Mouse (Mus musculus) heart, embryonic 12.5 days (tissue): ENCODE results near the gene Tmem259. TPM values are rescaled to one million over a fixed set of nuclear protein-coding genes. Genes with fewer than 3 reads are reported as not detected.

Source experiments
- ATAC-seq: fragments of 200-750 bp; cut with Nextera tagmentation; 2 replicates; pipeline ENCODE4 v1.8.0; 2017; ENCODE audit warnings: moderate TSS enrichment, moderate library complexity; ENCODE audit not compliant: insufficient number of reproducible peaks, low FRiP score
- H3K27ac ChIP-seq: fragments of 300-500 bp; sonication (generic); 2 replicates; pipeline ENCODE4 v1.5.1; 2016; ENCODE audit warnings: mild to moderate bottlenecking, moderate library complexity; ENCODE audit not compliant: poor library complexity, severe bottlenecking
- H3K27me3 ChIP-seq: fragments of 300-500 bp; sonication (generic); replicated peaks from 2 replicates; pipeline ENCODE4 v1.6.1; 2016; ENCODE audit warnings: mild to moderate bottlenecking, moderate library complexity
- H3K36me3 ChIP-seq: fragments of 300-500 bp; sonication (generic); 2 replicates; pipeline ENCODE4 v1.6.1; 2016; ENCODE audit warnings: mild to moderate bottlenecking, moderate library complexity
- H3K4me1 ChIP-seq: fragments of 300-500 bp; sonication (generic); replicated peaks from 2 replicates; pipeline ENCODE4 v1.6.1; 2016; ENCODE audit warnings: mild to moderate bottlenecking
- H3K4me2 ChIP-seq: fragments of 300-500 bp; sonication (generic); 2 replicates; pipeline ENCODE4 v1.6.1; 2016; ENCODE audit warnings: mild to moderate bottlenecking, moderate library complexity
- H3K4me3 ChIP-seq: fragments of 300-500 bp; sonication (generic); 2 replicates; pipeline ENCODE4 v1.5.1; 2016; ENCODE audit warnings: mild to moderate bottlenecking
- H3K9ac ChIP-seq: fragments of 300-500 bp; sonication (generic); 2 replicates; pipeline ENCODE4 v1.6.1; 2016; ENCODE audit warnings: mild to moderate bottlenecking, moderate library complexity
- H3K9me3 ChIP-seq: fragments of 300-500 bp; sonication (generic); replicated peaks from 2 replicates; pipeline ENCODE4 v1.6.1; 2016; ENCODE audit warnings: mild to moderate bottlenecking, moderate library complexity
- WGBS: fragments of 180-500 bp; shearing (Covaris S2); methylation state at CpG from one replicate; pipeline ENCODE4 v1.1.7; 2016; 5-methylcytosine and 5-hydroxymethylcytosine counted together
- polyA plus RNA-seq: library from polyadenylated mRNA; unstranded; fragments of >200 nt; fragmentation: Nextera tagmentation; extraction: Ambion mirVana; gene quantifications from 2 replicates; pipeline ENCODE4 v1.2.1, GENCODE M21; 2016

Gene Tmem259
- polyA plus RNA-seq, 1 experiment from 2014 or later = 20.8 TPM

- ATAC-seq = no peak
- Histone ChIP-seq H3K9me3 (no peaks in the 10 kb centered on the region), H3K36me3 (peaks cover 17% of the 10 kb centered on the region; the same call in 1 of the 2 replicates), H3K27me3 (no peaks in the 10 kb centered on the region), H3K4me2 (no peak overlapping the region), H3K27ac (no peak overlapping the region), H3K9ac (no peak overlapping the region), H3K4me3 (no peak overlapping the region), H3K4me1 (peaks cover 17% of the 10 kb centered on the region)
- WGBS = 84% methylated on average over 5 of the region's 5 CpGs
Observed at GRCm38 (mm10) chr10:80023758-80024157, 39.6 kb upstream of the Tmem259 start.

GRCm38 (mm10) chr10:80022806-80023205 is 38.7 kb upstream of the Tmem259 start:
- no peak overlapping the region for H3K9ac ChIP-seq
- peaks cover 21% of the 10 kb centered on the region for H3K4me1 ChIP-seq
- H3K27ac ChIP-seq = no peak overlapping the region
- no peaks in the 10 kb centered on the region for H3K9me3 ChIP-seq
- H3K36me3 ChIP-seq = peaks cover 17% of the 10 kb centered on the region; the same call in 1 of the 2 replicates
- no peak overlapping the region for H3K4me2 ChIP-seq
- WGBS = 93% methylated on average over 8 of the region's 8 CpGs
- peaks cover 1% of the 10 kb centered on the region; the same call in 1 of the 2 replicates for H3K27me3 ChIP-seq
- no peak for ATAC-seq
- H3K4me3 ChIP-seq = no peak overlapping the region

GRCm38 (mm10) chr10:80022164-80022563 is 38.0 kb upstream of the Tmem259 start:
- Histone ChIP-seq H3K27me3 (peaks cover 6% of the 10 kb centered on the region; the same call in 1 of the 2 replicates), H3K4me3 (no peak overlapping the region), H3K9me3 (no peaks in the 10 kb centered on the region), H3K4me1 (peaks cover 21% of the 10 kb centered on the region), H3K4me2 (no peak overlapping the region), H3K27ac (no peak overlapping the region), H3K9ac (no peak overlapping the region), H3K36me3 (peaks cover 17% of the 10 kb centered on the region; the same call in 1 of the 2 replicates)
- WGBS = 91% methylated on average over 12 of the region's 12 CpGs
- ATAC-seq = no peak

- H3K4me1 ChIP-seq = peaks cover 24% of the 10 kb centered on the region
- peaks cover 13% of the 10 kb centered on the region; the same call in 1 of the 2 replicates for H3K36me3 ChIP-seq
- no peak for ATAC-seq
- WGBS = 89% methylated on average over 13 of the region's 13 CpGs
- H3K9me3 ChIP-seq = no peaks in the 10 kb centered on the region
- no peak overlapping the region for H3K4me2 ChIP-seq
- H3K9ac ChIP-seq = no peak overlapping the region
- H3K27ac ChIP-seq = no peak overlapping the region
- peaks cover 6% of the 10 kb centered on the region; the same call in 1 of the 2 replicates for H3K27me3 ChIP-seq
- no peak overlapping the region for H3K4me3 ChIP-seq
Observed at GRCm38 (mm10) chr10:80021320-80021641, 37.2 kb upstream of the Tmem259 start.

- Histone ChIP-seq H3K4me1 (peaks cover 28% of the 10 kb centered on the region), H3K4me2 (peak overlapping the region; percentile 62), H3K4me3 (peak overlapping the region; percentile 30; the same call in 1 of the 2 replicates), H3K36me3 (peaks cover 13% of the 10 kb centered on the region; the same call in 1 of the 2 replicates), H3K27me3 (peaks cover 9% of the 10 kb centered on the region), H3K9ac (0 out of 2 replicates have a peak overlapping the region, but pooled peaks have one; percentile 53), H3K27ac (no peak overlapping the region), H3K9me3 (no peaks in the 10 kb centered on the region)
- no peak for ATAC-seq
- WGBS = 80% methylated on average over 18 of the region's 18 CpGs
Observed at GRCm38 (mm10) chr10:80020603-80021319, 36.6 kb upstream of the Tmem259 start.

- WGBS = 32% methylated on average over 11 of the region's 11 CpGs
- Histone ChIP-seq H3K9me3 (no peaks in the 10 kb centered on the region), H3K4me1 (peaks cover 29% of the 10 kb centered on the region), H3K9ac (peak overlapping the region; percentile 53; the same call in 1 of the 2 replicates), H3K27me3 (peaks cover 14% of the 10 kb centered on the region), H3K4me2 (peak overlapping the region; percentile 62), H3K27ac (0 out of 2 replicates have a peak overlapping the region, but pooled peaks have one; percentile 41), H3K36me3 (peaks cover 13% of the 10 kb centered on the region; the same call in 1 of the 2 replicates), H3K4me3 (peak overlapping the region; percentile 30)
- ATAC-seq = no peak
Observed at GRCm38 (mm10) chr10:80020191-80020590, 36.1 kb upstream of the Tmem259 start.

- WGBS = 8% methylated on average over 20 of the region's 20 CpGs
- peak; percentile 70 for ATAC-seq
- Histone ChIP-seq H3K27ac (peak overlapping the region; percentile 41), H3K4me3 (peak overlapping the region; percentile 30), H3K27me3 (peaks cover 20% of the 10 kb centered on the region), H3K9ac (peak overlapping the region; percentile 53), H3K4me1 (peaks cover 29% of the 10 kb centered on the region), H3K36me3 (peaks cover 10% of the 10 kb centered on the region; the same call in 1 of the 2 replicates), H3K4me2 (peak overlapping the region; percentile 62), H3K9me3 (no peaks in the 10 kb centered on the region)
Observed at GRCm38 (mm10) chr10:80019471-80020131, 35.5 kb upstream of the Tmem259 start.

- H3K27ac ChIP-seq = peak overlapping the region; percentile 41
- peaks cover 29% of the 10 kb centered on the region for H3K4me1 ChIP-seq
- WGBS = 1% methylated on average over 15 of the region's 15 CpGs
- peak; percentile 69; the same call in 1 of the 2 replicates for ATAC-seq
- H3K9me3 ChIP-seq = no peaks in the 10 kb centered on the region
- peak overlapping the region; percentile 62 for H3K4me2 ChIP-seq
- peaks cover 10% of the 10 kb centered on the region; the same call in 1 of the 2 replicates for H3K36me3 ChIP-seq
- H3K27me3 ChIP-seq = peaks cover 28% of the 10 kb centered on the region
- peak overlapping the region; percentile 30 for H3K4me3 ChIP-seq
- 0 out of 2 replicates have a peak overlapping the region, but pooled peaks have one; percentile 5 for H3K9ac ChIP-seq
Observed at GRCm38 (mm10) chr10:80018739-80019297, 34.7 kb upstream of the Tmem259 start.

GRCm38 (mm10) chr10:80017771-80018170 is 33.6 kb upstream of the Tmem259 start:
- no peak overlapping the region for H3K4me3 ChIP-seq
- peaks cover 10% of the 10 kb centered on the region; the same call in 1 of the 2 replicates for H3K36me3 ChIP-seq
- H3K4me1 ChIP-seq = peaks cover 29% of the 10 kb centered on the region
- ATAC-seq = no peak
- no peaks in the 10 kb centered on the region for H3K9me3 ChIP-seq
- WGBS = 77% methylated on average over 14 of the region's 14 CpGs
- peaks cover 39% of the 10 kb centered on the region for H3K27me3 ChIP-seq
- H3K27ac ChIP-seq = no peak overlapping the region
- H3K9ac ChIP-seq = no peak overlapping the region
- H3K4me2 ChIP-seq = peak overlapping the region; percentile 23; the same call in 1 of the 2 replicates

- Histone ChIP-seq H3K4me2 (peak overlapping the region; percentile 23; the same call in 1 of the 2 replicates), H3K27ac (no peak overlapping the region), H3K27me3 (peaks cover 42% of the 10 kb centered on the region), H3K9ac (no peak overlapping the region), H3K36me3 (peaks cover 6% of the 10 kb centered on the region; the same call in 1 of the 2 replicates), H3K9me3 (no peaks in the 10 kb centered on the region), H3K4me1 (peaks cover 29% of the 10 kb centered on the region), H3K4me3 (no peak overlapping the region)
- ATAC-seq = no peak
- WGBS = 71% methylated on average over 3 of the region's 3 CpGs
Observed at GRCm38 (mm10) chr10:80017361-80017760, 33.2 kb upstream of the Tmem259 start.

GRCm38 (mm10) chr10:80016931-80017330 is 32.8 kb upstream of the Tmem259 start:
- H3K9me3 ChIP-seq = no peaks in the 10 kb centered on the region
- peaks cover 6% of the 10 kb centered on the region; the same call in 1 of the 2 replicates for H3K36me3 ChIP-seq
- H3K4me1 ChIP-seq = peaks cover 29% of the 10 kb centered on the region
- H3K27ac ChIP-seq = no peak overlapping the region
- peak overlapping the region; percentile 25; the same call in 1 of the 2 replicates for H3K4me2 ChIP-seq
- no peak overlapping the region for H3K4me3 ChIP-seq
- ATAC-seq = no peak
- no peak overlapping the region for H3K9ac ChIP-seq
- WGBS = 89% methylated on average over 10 of the region's 10 CpGs
- peaks cover 46% of the 10 kb centered on the region for H3K27me3 ChIP-seq
